Mouse (Mus musculus) E14TG2a.4 (cell line): ENCODE results near the gene Trappc4.
"Not testable (repeated sequence)": the region's sequence is repeated elsewhere in the genome, so short reads cannot be mapped to it uniquely, and the experiment has no call there.

Experiments used
- H3K27me3 ChIP-seq: 2 replicates; pipeline ENCODE4 v1.6.1; 2014; ENCODE audit warnings: low read length, control low read depth; ENCODE audit not compliant: insufficient read depth
- H3K36me3 ChIP-seq: 2 replicates; pipeline ENCODE4 v1.6.1; 2014; ENCODE audit warnings: low read length, control low read depth; ENCODE audit not compliant: insufficient read depth
- H3K4me1 ChIP-seq: replicated peaks from 2 replicates; pipeline ENCODE4 v1.6.1; 2014; ENCODE audit warnings: low read depth, low read length, control low read depth
- H3K4me3 ChIP-seq: replicated peaks from 2 replicates; pipeline ENCODE4 v1.5.1; 2014; ENCODE audit warnings: mild to moderate bottlenecking, low read length
- H3K9me3 ChIP-seq: 2 replicates; pipeline ENCODE4 v1.6.1; 2014; ENCODE audit warnings: low read length, control low read depth
- CTCF ChIP-seq: conservative IDR thresholded peaks from 2 replicates; pipeline ENCODE4 v1.5.1; 2014; ENCODE audit warnings: low read length
- NANOG ChIP-seq: IDR thresholded peaks from 2 replicates; pipeline ENCODE4 v1.6.1; 2014; ENCODE audit warnings: borderline replicate concordance, low read length, mixed read lengths
- POU5F1 ChIP-seq: IDR thresholded peaks from 2 replicates; pipeline ENCODE4 v1.6.1; 2014; ENCODE audit warnings: low read length, borderline replicate concordance

The Trappc4 gene

GRCm38 (mm10) chr9:44423576-44423975, 16.2 kb upstream of the Trappc4 start:
- Histone ChIP-seq H3K4me3 (peak overlapping the region; percentile 55), H3K36me3 (peaks cover 12% of the 10 kb centered on the region), H3K4me1 (peaks cover 58% of the 10 kb centered on the region), H3K27me3 (no peaks in the 10 kb centered on the region), H3K9me3 (no peaks in the 10 kb centered on the region)
- TF ChIP-seq NANOG, result no peak
- TF ChIP-seq CTCF, result no peak
- TF ChIP-seq POU5F1, result no peak

- Histone ChIP-seq H3K9me3 (no peaks in the 10 kb centered on the region), H3K4me1 (peaks cover 69% of the 10 kb centered on the region), H3K4me3 (peak overlapping the region; percentile 75), H3K27me3 (no peaks in the 10 kb centered on the region), H3K36me3 (peaks cover 13% of the 10 kb centered on the region)
- TF ChIP-seq CTCF, result no peak
- no peak for TF ChIP-seq POU5F1
- TF ChIP-seq NANOG, result no peak
These were observed 13.0 kb upstream of the Trappc4 start for GRCm38 (mm10) chr9:44420280-44420898.

- Histone ChIP-seq H3K4me1 (peaks cover 63% of the 10 kb centered on the region), H3K4me3 (peak overlapping the region; percentile 75), H3K36me3 (peaks cover 17% of the 10 kb centered on the region)
- H3K27me3 ChIP-seq, H3K9me3 ChIP-seq: not testable (repeated sequence)
These were observed 12.3 kb upstream of the Trappc4 start for GRCm38 (mm10) chr9:44419730-44420129.

GRCm38 (mm10) chr9:44418519-44419385, 11.4 kb upstream of the Trappc4 start, which contains the start of gene Ccdc84:
Gene Ccdc84 (minus strand): TSS chr9:44418569.
- TF ChIP-seq CTCF (no peak), NANOG (no peak), POU5F1 (no peak)
- Histone ChIP-seq H3K27me3 (no peaks in the 10 kb centered on the region), H3K4me3 (peak within 1 kb of the TSS; percentile 95), H3K4me1 (peaks cover 55% of the 10 kb centered on the region), H3K36me3 (peaks cover 27% of the 10 kb centered on the region), H3K9me3 (no peaks in the 10 kb centered on the region)

- TF ChIP-seq CTCF (peak; percentile 68), POU5F1 (no peak), NANOG (no peak)
- no peaks in the 10 kb centered on the region for H3K9me3 ChIP-seq
- H3K4me1 ChIP-seq, result peaks cover 52% of the 10 kb centered on the region
- H3K27me3 ChIP-seq, result no peaks in the 10 kb centered on the region
- H3K4me3 ChIP-seq, result peak overlapping the region; percentile 95
- peaks cover 35% of the 10 kb centered on the region for H3K36me3 ChIP-seq
These were observed 10.5 kb upstream of the Trappc4 start for GRCm38 (mm10) chr9:44417892-44418363.

- Histone ChIP-seq H3K4me1 (peaks cover 55% of the 10 kb centered on the region), H3K36me3 (peaks cover 41% of the 10 kb centered on the region), H3K27me3 (no peaks in the 10 kb centered on the region), H3K4me3 (peak overlapping the region; percentile 95), H3K9me3 (no peaks in the 10 kb centered on the region)
- TF ChIP-seq POU5F1, result no peak
- TF ChIP-seq NANOG, result no peak
- TF ChIP-seq CTCF, result no peak
These were observed 9.9 kb upstream of the Trappc4 start for GRCm38 (mm10) chr9:44417156-44417891.

- Histone ChIP-seq H3K4me3 (no peak overlapping the region), H3K27me3 (no peaks in the 10 kb centered on the region), H3K4me1 (peaks cover 55% of the 10 kb centered on the region), H3K36me3 (peaks cover 84% of the 10 kb centered on the region), H3K9me3 (no peaks in the 10 kb centered on the region)
- TF ChIP-seq NANOG (no peak), CTCF (no peak), POU5F1 (no peak)
These were observed 5.4 kb upstream of the Trappc4 start for GRCm38 (mm10) chr9:44412781-44413180.

- peaks cover 84% of the 10 kb centered on the region for H3K36me3 ChIP-seq
- peaks cover 54% of the 10 kb centered on the region for H3K4me1 ChIP-seq
- H3K27me3 ChIP-seq, result no peaks in the 10 kb centered on the region
- H3K4me3 ChIP-seq, result no peak overlapping the region
- TF ChIP-seq POU5F1 (no peak), CTCF (no peak)
- no peaks in the 10 kb centered on the region for H3K9me3 ChIP-seq
These were observed 4.9 kb upstream of the Trappc4 start for GRCm38 (mm10) chr9:44412306-44412705.
